Mouse (Mus musculus) small intestine, adult 2 months (tissue): ENCODE data around the gene Aldoart2.

Source experiments
- CTCF ChIP-seq: fragments of 200-500 bp; IDR thresholded peaks from 2 replicates; pipeline ENCODE4 v1.5.1; 2012; ENCODE audit warnings: low read depth, mild to moderate bottlenecking, control low read depth, inconsistent platforms, low read length, moderate library complexity, mixed read lengths; ENCODE audit not compliant: insufficient replicate concordance, insufficient read length; ENCODE audit errors: extremely low read depth
- POLR2A ChIP-seq: fragments of 200-500 bp; IDR thresholded peaks from 2 replicates; pipeline ENCODE4 v1.6.1; 2012; ENCODE audit warnings: low read depth, mild to moderate bottlenecking, control low read depth, inconsistent platforms, low read length, moderate library complexity

- TF ChIP-seq POLR2A, result peak; percentile 16; the same call in 1 of the 2 replicates
- no peak for TF ChIP-seq CTCF
These were observed 4.9 kb upstream of the Aldoart2 start for GRCm38 (mm10) chr12:55560025-55560690.
